Mouse (Mus musculus) hematopoietic stem cell, adult 5-6 weeks (primary cell): ENCODE data around the gene Dexi. TPM values are rescaled to one million over a fixed set of nuclear protein-coding genes. Genes with fewer than 3 reads are reported as not detected.
A peak's percentile ranks its signal among the peaks of the same experiment; 100 is the strongest.

Source experiments
- ATAC-seq, 2 experiments: fragments of 125-278 bp in 1 of 2; replicated peaks in 1 of 2; 2 replicates each; pipeline ENCODE4 v1.8.0; 2016 to 2017; ENCODE audit warnings: inconsistent platforms in 2 of 2, mild to moderate bottlenecking in 2 of 2, moderate number of reproducible peaks in 2 of 2, low read depth in 1 of 2, moderate TSS enrichment in 1 of 2; ENCODE audit not compliant: low FRiP score in 2 of 2, poor library complexity in 2 of 2, severe bottlenecking in 2 of 2, insufficient read depth in 1 of 2, low TSS enrichment in 1 of 2
- total RNA-seq: library from RNA; stranded (forward); fragments of 172-1452, 232-1000 nt; gene quantifications from 2 replicates; pipeline ENCODE4 v1.2.3, GENCODE M21; 2017

Gene Dexi
- total RNA-seq, 1 experiment from 2014 or later: 6.6 TPM

GRCm38 (mm10) chr16:10546865-10547264 lies 4.0 kb upstream of the Dexi start:
- ATAC-seq: no peak

DNA sequence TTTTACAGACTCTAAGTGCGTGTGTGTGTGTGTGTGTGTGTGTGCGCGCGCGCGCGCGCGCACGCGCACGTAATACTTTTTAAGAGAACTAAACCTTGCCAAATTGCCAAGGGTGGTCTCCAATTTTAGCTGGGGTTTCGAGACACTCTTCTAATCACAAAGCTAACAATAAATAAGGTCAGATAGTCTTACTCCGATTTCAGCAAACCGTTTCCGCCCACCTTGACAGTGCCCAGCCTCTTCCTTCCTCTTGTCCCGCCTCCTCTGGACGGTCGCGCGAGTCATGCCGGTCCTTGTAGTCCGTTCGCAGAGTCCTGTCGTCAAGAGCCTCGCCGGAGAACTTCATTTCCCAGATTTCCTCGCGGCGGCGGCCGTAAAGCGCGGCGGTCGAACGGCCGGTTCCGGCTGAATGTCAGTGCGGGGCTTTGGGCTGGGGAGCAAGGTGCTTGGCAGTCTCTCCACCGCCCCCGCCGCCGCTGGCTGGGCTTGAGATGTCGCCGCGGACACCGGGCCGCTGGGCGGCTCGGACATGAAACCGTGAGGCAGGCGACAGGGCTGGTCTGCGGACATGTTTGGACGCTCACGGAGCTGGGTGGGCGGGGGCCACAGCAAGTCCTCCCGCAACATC lies 2.3 kb upstream of the Dexi start, which contains the start of gene Clec16a:
TSS of gene Clec16a (plus strand) at position 345 of the 628 bp plus-strand sequence.
- peak; percentile 83 to 85 for ATAC-seq

DNA sequence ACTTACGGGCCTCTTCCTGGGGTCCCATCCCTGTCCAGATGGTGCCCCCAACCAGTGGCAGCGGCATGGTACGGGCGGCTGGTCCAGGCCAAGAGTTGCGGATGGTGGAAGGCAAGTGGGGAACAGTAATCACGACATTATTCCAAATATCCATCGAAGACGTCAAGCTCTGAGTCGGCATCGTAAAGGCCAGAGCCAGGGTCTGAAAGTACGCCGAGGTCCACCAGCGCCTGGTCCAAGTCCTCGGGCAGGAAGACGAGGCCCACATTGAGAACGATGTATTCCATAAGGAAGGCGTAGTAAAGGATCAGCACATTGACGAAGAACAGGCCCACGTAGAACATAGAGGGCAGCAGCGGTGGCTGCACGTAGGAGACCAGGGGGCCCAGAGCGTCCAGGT lies 588 bp downstream of the Dexi start:
- ATAC-seq: no peak

DNA sequence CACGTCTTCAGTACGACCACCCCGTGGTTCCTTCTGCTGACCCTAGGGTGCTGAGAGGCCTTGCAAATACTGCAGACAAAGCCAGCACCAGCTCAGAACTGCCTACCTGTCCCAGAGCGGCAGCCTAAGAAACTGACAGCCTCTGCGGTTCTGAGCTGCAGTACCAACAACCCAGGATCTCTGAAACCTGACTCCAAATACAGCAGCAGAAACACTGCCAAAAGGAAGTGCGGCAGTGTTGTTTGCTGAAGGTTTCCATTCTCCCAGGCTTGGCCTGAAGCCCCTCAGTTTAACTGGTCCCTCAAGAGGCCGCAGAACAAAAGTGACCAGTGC lies 1.3 kb downstream of the Dexi start:
- 0 out of 4 replicates have a peak, but pooled peaks of 1 of the 2 experiments have one; percentile 3 for ATAC-seq

GRCm38 (mm10) chr16:10540763-10541597 lies 1.9 kb downstream of the Dexi start:
- ATAC-seq: no peak

DNA sequence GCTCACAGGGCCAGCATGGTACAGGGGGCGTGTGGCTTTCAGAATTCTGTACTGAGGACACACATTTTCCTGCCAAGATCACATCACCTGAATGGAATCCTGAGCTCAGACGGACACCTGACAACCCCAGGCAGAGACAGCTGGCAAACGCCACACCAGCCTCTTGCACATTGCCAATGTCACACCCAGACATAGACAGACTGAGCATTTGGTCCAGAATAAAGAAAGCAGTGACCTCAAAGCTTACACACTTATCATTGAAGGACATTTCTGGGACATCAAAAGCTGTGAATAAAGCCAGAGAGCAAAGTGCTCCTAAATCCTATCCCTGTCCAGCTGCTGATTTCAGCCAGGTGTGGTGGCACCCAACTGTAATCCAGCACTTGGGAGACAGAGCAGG lies 5.9 kb downstream of the Dexi start:
- ATAC-seq: no peak

GRCm38 (mm10) chr16:10536323-10536722 lies 6.5 kb downstream of the Dexi start:
- 0 out of 4 replicates have a peak, but pooled peaks of 1 of the 2 experiments have one; percentile 47 for ATAC-seq

- ATAC-seq: no peak
Observed at GRCm38 (mm10) chr16:10534567-10534966, 8.3 kb downstream of the Dexi start.

GRCm38 (mm10) chr16:10533781-10534180 lies 9.1 kb downstream of the Dexi start:
- ATAC-seq: no peak

GRCm38 (mm10) chr16:10530179-10530578 lies 12.7 kb downstream of the Dexi start:
- ATAC-seq: no peak

GRCm38 (mm10) chr16:10528382-10528781 lies 14.5 kb downstream of the Dexi start:
- no peak for ATAC-seq

- ATAC-seq: no peak
Observed at GRCm38 (mm10) chr16:10527046-10527644, 15.7 kb downstream of the Dexi start.

DNA sequence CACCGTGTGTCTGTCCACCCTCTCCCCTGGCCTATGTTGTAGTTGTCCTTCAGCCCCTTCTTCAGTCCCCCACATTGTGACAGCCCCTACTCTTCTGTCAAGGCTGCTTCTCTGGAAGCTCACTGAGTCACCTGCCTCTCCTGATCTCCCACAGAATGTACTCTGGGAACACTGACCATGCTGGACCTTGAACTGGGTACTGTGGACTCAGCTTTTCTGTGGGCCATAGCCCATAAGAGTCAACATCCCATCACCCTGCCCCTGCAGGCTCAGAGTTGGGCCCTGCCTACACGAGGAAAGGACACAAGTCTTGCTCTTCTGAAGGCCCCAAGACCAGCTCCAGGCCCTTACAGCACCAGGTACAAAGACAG lies 17.3 kb downstream of the Dexi start:
- ATAC-seq: no peak

DNA sequence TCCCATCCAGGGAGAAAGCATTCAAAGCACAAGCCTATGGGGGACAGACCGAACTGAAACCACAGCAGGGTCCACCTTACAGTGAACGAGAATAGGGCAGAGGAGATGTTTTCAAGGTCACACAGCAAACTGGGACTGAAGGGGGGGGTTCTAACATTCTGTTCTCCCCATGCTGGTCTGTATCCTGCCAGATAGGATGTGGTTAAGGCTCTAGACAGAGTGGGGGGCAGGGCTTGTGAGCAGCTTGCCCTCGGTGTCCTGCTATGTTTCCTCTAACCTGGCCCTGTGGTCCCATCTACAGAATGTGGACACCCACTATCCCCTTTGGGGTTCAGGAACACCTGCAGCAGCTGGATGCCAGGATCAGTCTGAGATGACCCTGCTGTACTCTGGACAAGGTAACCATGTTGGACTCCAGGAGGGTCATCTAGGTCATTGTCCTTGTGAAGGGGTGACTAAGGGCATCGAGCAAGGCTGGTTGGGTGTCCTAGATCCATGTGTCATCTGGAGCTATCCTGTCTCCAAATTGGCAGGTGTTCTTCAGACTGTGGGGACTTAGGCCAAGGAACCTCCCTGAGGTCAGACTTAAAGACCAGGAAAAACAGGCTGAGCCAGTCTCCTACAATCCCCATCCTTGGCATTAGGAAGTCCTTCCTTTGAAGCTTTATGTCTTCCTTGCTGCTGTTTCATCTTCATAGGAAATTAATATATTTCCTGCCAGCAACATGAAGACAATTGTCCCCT lies 17.8 kb downstream of the Dexi start:
- peak; percentile 54 to 64; a peak in 3 of 4 replicates for ATAC-seq

DNA sequence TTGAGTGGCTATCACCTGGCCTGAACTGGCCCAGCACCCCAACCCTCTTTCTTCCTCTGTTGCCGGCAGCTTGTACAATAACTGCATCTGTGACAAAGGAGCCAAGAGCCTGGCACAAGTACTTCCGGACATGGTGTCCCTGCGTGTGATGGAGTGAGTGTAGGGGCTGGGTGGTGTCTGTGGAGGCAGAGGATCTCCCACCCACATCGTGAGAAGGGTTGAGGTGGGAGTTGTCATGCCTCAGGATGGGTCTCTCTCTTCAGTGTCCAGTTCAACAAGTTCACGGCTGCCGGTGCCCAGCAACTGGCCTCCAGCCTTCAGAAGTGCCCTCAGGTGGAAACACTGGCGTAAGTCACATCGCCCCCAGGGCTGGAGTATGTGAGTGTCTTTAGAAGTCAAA lies 19.2 kb downstream of the Dexi start:
- no peak for ATAC-seq

GRCm38 (mm10) chr16:10522811-10523210 lies 20.0 kb downstream of the Dexi start:
- ATAC-seq: peak in 1 of 2 experiments; percentile 39; a peak in 2 of 4 replicates

GRCm38 (mm10) chr16:10520908-10521614 lies 21.8 kb downstream of the Dexi start:
- ATAC-seq: peak; percentile 51 to 59
